Mouse (Mus musculus) thymus, postnatal 25 days (tissue): ENCODE measurements around the gene Flcn.

ENCODE experiments used
- DNase-seq: peaks from one replicate; pipeline ENCODE4 v3.0.0; 2022

The Flcn gene

DNA sequence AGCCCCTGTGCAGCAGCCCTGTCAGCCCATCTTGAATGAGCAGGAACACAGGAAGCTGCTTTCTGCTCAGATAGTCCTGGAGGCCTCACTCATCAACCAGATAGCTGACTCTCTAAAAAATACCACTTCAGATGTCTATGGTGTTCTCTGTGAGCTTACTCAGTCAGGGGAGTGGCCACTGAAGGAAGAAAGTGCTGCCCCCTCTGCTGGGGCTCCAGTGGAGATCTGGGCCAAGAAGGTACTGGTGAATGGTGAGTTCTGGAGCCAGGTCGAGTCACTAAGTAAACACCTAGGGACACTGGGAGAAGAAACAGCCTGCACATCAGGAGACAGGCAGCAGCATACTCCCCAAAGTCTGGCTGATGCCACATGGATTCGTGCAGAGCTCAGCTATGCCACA is 50.2 kb downstream of the Flcn start:
- DNase-seq: no peak

- no peak for DNase-seq
Measured at GRCm38 (mm10) chr11:59759178-59759577, 50.6 kb downstream of the Flcn start.

GRCm38 (mm10) chr11:59758191-59758985 is 51.4 kb downstream of the Flcn start:
- no peak for DNase-seq

DNA sequence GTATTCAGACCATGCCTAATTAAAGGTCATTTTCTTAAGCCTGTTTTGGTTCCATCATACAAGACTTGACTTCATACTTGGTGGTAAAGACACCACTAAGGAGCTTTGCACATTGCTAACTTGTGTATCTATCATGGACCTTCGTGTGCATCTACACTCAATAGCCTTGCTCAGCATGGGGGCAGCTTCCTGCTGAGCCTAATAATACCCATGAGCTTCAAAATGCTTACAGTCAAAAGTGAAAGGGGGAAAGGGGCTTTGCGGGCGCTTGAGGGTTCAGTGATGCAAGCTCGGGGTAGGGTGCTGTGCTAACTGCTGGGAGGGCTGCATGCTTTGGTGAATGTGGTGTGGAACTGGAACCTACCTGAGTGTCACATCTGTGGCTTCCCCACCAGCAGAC is 53.5 kb downstream of the Flcn start:
- no peak for DNase-seq

GRCm38 (mm10) chr11:59754504-59754903 is 55.3 kb downstream of the Flcn start:
- DNase-seq: no peak

- no peak for DNase-seq
Measured at GRCm38 (mm10) chr11:59749050-59749449, 60.8 kb downstream of the Flcn start.

DNA sequence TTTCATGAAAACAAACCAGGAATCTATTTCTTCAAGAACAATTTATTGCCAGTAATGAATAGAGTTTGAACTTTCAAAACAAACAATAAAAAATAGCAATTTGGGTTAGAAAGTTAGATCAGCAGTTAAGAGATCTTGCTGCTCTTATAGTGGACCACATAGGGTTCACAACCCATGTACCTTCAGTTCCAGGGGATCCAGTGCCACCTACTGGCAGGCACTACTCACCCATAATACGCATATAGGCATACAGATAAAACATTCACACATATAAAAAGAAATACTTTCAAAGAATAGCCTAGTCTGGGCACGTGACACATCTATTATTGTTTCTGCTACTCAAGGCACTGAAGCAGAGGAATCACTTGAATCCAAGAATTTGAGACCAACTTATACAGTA is 63.2 kb downstream of the Flcn start:
- DNase-seq: peak; percentile 63

DNA sequence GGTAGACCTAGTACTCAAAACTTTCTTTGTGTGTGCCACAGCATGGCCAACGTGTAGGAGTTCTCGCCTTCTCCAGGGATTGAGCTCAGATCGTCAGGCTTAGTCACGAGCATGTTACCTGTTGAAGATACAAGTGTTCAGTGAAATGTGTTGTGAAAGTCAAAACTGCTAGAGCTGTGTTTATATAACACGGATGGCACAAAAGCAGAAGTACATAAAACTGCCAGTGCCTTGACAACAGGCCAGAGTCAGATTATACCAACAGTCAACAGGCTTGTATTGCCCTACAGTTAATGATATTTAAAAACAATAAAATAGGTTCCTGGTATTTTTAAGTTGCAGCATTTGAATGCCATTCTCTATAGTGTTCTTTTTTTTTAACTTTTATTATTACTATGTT is 64.0 kb downstream of the Flcn start:
- no peak for DNase-seq

DNA sequence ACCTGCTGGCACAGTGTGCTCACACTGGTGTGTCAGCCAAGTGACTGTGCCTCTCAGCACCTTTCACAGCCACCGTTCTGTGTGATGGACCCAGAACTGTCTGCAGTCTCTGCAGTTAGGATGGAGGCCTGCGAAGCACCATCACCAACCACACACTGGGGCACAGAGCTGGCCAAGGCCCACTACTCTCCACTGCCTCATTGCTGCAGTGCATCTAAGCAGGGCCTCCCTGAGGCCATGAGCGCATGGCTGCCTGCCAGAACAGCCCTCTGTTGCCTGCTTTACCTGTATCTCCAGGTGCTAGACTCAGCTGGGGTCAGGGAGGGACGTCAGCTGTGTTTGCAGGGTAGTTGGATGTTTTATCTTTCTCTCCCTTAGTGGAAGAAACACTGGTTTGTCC is 65.4 kb downstream of the Flcn start:
- DNase-seq: no peak

DNA sequence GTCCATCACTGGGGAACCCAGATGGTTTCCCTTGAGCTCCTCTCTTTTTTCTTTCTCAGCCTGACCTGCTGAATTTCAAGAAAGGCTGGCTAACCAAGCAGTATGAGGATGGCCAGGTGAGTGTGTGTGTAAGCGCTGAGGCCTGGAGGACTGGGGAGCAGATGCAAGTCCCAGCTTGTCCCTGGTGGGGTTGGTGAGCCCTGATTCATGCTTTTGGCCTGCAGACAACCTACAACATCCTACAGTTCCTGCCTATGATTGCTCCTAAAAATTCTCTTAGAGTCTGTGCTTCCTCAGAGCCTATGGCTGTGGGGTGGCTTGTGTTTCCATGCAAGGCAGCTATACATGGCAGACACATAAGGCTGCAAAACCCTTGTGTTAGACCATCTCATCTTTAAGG is 66.1 kb downstream of the Flcn start:
- no peak for DNase-seq

- no peak for DNase-seq
Measured at GRCm38 (mm10) chr11:59743307-59743706, 66.5 kb downstream of the Flcn start.

GRCm38 (mm10) chr11:59741915-59742314 is 67.9 kb downstream of the Flcn start:
- no peak for DNase-seq
